Mouse (Mus musculus) ES-Bruce4 (cell line): ENCODE measurements at regions not wholly inside any gene's neighbourhood (a gene's known extent, or its start where the extent isn't known, plus 50 kb on each side); places are given as distances from the start of the nearest gene placed in this dataset.

Experiments
- H3K27ac ChIP-seq: 2 replicates; pipeline ENCODE4 v1.5.1; 2012; ENCODE audit warnings: low read length, inconsistent platforms; ENCODE audit not compliant: insufficient read depth
- H3K27me3 ChIP-seq: 2 replicates; pipeline ENCODE4 v1.6.1; 2012; ENCODE audit warnings: mild to moderate bottlenecking, low read length, inconsistent platforms; ENCODE audit not compliant: control insufficient read depth, poor library complexity, insufficient read depth, severe bottlenecking
- H3K36me3 ChIP-seq: 2 replicates; pipeline ENCODE4 v1.6.1; 2012; ENCODE audit warnings: inconsistent platforms, mild to moderate bottlenecking, low read length, moderate library complexity; ENCODE audit not compliant: control insufficient read depth, poor library complexity, insufficient read depth, severe bottlenecking
- H3K4me1 ChIP-seq: one replicate; pipeline ENCODE4 v1.8.1; 2011; ENCODE audit warnings: low read length; ENCODE audit not compliant: control insufficient read depth, insufficient read depth
- H3K4me3 ChIP-seq: 2 replicates; pipeline ENCODE4 v1.5.1; 2011; ENCODE audit warnings: low read depth, mild to moderate bottlenecking, low read length
- H3K9ac ChIP-seq: 2 replicates; pipeline ENCODE4 v1.6.1; 2012; ENCODE audit warnings: low read depth, mild to moderate bottlenecking, inconsistent platforms; ENCODE audit not compliant: poor library complexity, severe bottlenecking
- H3K9me3 ChIP-seq: replicated peaks from 2 replicates; pipeline ENCODE4 v1.6.1; 2012; ENCODE audit warnings: mild to moderate bottlenecking, low read length, inconsistent platforms; ENCODE audit not compliant: control insufficient read depth, poor library complexity, insufficient read depth, severe bottlenecking
- CTCF ChIP-seq: IDR thresholded peaks from one replicate; pipeline ENCODE4 v1.8.1; 2011; ENCODE audit warnings: low read depth, low read length
- EP300 ChIP-seq: IDR thresholded peaks from 2 replicates; pipeline ENCODE4 v1.6.1; 2011; ENCODE audit warnings: low read depth, low read length; ENCODE audit not compliant: insufficient read depth
- POLR2A ChIP-seq: IDR thresholded peaks from one replicate; pipeline ENCODE4 v1.8.1; 2011; ENCODE audit warnings: low read length; ENCODE audit not compliant: insufficient read depth

- H3K4me1 ChIP-seq, result no peaks in the 10 kb centered on the region
- no peak for TF ChIP-seq POLR2A
- H3K27me3 ChIP-seq, result no peaks in the 10 kb centered on the region
- H3K27ac ChIP-seq, result no peak overlapping the region
- H3K4me3 ChIP-seq, result no peak overlapping the region
- H3K36me3 ChIP-seq, result no peaks in the 10 kb centered on the region
- H3K9ac ChIP-seq, result no peak overlapping the region
- no peaks in the 10 kb centered on the region for H3K9me3 ChIP-seq
Measured at GRCm38 (mm10) chr8:89372761-89373160, 328.8 kb upstream of the Sall1 start.

- TF ChIP-seq POLR2A, result no peak
- TF ChIP-seq CTCF, result no peak
- TF ChIP-seq EP300, result no peak
- Histone ChIP-seq H3K4me1 (no peaks in the 10 kb centered on the region), H3K27me3 (no peaks in the 10 kb centered on the region), H3K9ac (no peak overlapping the region), H3K27ac (no peak overlapping the region), H3K36me3 (no peaks in the 10 kb centered on the region), H3K4me3 (no peak overlapping the region), H3K9me3 (peaks cover 3% of the 10 kb centered on the region; the same call in 1 of the 2 replicates)
Measured at GRCm38 (mm10) chr8:89371773-89372132, 327.8 kb upstream of the Sall1 start.

DNA sequence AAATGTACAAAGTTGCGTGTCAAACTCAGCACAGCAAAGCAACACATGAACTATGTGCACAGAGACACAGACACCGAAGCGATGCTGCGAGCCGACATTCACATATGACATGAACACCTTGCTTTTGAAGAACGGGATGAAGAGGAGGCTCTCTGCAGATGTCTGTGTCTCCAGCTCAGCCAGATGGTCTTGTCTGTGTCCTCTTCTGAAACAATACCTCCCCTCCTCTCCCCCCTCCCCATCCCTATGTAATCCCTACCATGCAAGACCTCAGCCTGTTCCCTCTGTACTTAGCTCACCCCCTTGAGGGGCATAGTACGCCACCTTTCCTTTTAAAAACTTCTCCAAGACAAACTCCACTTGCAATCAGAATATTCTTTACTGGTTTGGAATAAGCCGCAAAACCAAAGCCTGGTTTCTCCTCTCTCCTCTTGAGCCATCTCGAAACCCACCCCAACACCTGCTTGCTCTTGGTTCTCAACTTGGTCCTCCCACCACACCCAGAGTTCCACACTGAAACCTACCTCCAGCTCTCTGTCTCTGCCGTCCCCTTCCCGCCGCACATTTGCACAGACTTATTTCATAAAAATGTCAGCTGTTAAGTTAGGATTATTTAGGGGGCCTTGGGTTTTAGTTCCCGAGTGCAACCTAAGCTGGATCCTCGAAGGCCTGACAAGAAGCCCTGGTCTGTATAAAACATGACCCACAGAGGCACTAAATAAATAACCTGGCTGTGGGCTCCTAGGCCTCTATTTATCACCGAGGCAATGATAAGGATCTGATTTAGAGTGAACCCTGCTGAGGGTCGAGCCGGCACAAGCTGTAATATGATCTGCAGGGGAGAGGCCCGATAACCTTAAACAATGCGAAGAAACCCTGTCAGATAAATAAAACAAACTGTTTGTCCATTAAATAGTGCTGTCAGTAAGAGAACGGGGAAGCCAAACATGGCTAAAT is 327.1 kb upstream of the Sall1 start:
- Histone ChIP-seq H3K4me3 (no peak overlapping the region), H3K9ac (no peak overlapping the region), H3K36me3 (no peaks in the 10 kb centered on the region), H3K27me3 (no peaks in the 10 kb centered on the region), H3K9me3 (peaks cover 3% of the 10 kb centered on the region; the same call in 1 of the 2 replicates), H3K27ac (no peak overlapping the region), H3K4me1 (no peaks in the 10 kb centered on the region)
- TF ChIP-seq POLR2A (no peak), EP300 (no peak), CTCF (no peak)

DNA sequence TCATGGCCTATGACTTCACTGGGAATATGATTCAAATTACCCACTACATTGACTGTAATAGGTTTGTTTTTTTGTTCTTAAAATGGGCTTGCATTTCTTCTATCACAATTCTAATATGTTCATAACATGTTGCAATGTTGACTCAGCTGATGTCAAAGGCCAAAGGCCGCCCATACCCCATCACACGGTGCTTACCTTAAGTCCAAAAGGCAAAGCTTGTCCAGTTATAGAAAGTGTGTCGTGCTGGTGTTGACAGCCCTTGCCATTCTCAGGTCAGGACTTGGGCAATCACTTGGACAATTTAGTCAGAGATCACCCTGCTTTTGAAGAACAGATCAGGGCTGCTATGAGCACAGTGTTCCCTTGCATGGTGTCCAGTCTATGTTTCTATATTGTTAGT is 321.5 kb upstream of the Sall1 start:
- no peaks in the 10 kb centered on the region for H3K4me1 ChIP-seq
- no peak overlapping the region for H3K9ac ChIP-seq
- H3K27me3 ChIP-seq, result no peaks in the 10 kb centered on the region
- H3K27ac ChIP-seq, result no peak overlapping the region
- H3K9me3 ChIP-seq, result peaks cover 8% of the 10 kb centered on the region
- TF ChIP-seq EP300 (no peak), CTCF (no peak), POLR2A (no peak)
- H3K36me3 ChIP-seq, result no peaks in the 10 kb centered on the region
- H3K4me3 ChIP-seq, result no peak overlapping the region

DNA sequence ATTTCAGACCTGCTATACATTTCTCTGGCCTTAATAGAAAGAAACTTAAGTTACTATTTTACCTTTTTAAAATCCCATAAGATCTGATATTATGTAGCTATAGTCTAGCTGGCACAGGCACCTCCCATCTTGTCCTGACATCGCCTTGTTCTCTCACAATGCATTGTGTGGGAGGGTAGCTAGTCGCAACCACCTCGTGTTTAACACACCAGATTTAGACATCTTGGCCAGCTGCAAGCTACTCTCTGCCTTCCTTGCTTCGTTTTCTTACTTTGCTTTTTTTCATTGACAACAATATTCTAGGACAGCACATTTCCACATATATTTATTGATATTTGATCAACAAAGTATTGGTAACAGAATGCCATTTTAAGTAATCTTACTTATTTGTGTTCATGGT is 314.4 kb upstream of the Sall1 start:
- no peaks in the 10 kb centered on the region for H3K27me3 ChIP-seq
- no peaks in the 10 kb centered on the region for H3K4me1 ChIP-seq
- H3K9ac ChIP-seq, result no peak overlapping the region
- H3K9me3 ChIP-seq, result peaks cover 5% of the 10 kb centered on the region; the same call in 1 of the 2 replicates
- no peak overlapping the region for H3K27ac ChIP-seq
- TF ChIP-seq EP300 (no peak), CTCF (no peak), POLR2A (no peak)
- H3K36me3 ChIP-seq, result no peaks in the 10 kb centered on the region
- H3K4me3 ChIP-seq, result no peak overlapping the region

DNA sequence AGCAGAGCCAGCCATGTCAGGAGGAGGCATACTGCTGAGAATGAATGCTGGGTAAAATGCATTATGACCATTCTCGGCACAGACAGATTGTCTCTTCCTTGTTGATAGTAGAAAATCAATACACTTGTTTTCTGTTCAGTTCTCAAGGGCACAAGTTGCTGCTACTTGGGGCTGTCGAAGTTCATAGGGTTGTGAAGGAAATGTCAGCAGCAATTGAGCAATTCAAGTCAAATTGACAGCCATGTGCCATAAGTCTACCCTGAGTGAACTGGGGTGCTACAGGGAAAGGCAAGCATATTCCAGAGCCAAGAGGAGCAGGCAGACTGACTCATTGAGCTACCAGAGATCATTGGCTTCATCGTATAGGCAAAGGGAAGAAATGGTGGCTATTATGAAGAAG is 301.6 kb upstream of the Sall1 start:
- H3K4me3 ChIP-seq, result no peak overlapping the region
- H3K27ac ChIP-seq, result no peak overlapping the region
- no peak for TF ChIP-seq CTCF
- TF ChIP-seq POLR2A, result no peak
- no peak for TF ChIP-seq EP300
- no peak overlapping the region for H3K9ac ChIP-seq
- H3K9me3 ChIP-seq, result no peaks in the 10 kb centered on the region
- H3K36me3 ChIP-seq, result no peaks in the 10 kb centered on the region
- no peaks in the 10 kb centered on the region for H3K27me3 ChIP-seq
- H3K4me1 ChIP-seq, result no peaks in the 10 kb centered on the region
